ENCODE assay signal across 9 mouse cellular contexts in the genomic region with DNA sequence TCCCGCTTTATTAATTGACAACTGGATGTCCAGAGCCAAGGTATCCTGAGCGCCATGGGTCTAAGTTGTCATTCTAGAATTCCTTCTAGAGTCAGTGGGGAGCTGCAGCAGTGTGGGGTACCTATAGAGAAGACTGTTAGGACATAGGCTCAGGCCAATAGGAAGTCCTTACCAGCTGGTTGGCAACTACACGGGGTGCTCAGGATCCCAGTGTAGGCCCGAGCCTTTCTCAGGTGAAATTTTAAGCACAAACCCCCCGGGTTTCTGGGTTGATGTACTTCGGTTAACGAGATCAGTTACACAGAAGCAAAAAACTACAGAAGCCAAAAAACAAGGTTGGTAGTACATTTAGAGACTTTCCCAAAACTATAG. TPM values are rescaled to one million over a fixed set of nuclear protein-coding genes. Genes with fewer than 3 reads are reported as not detected.
DNase-seq lines count a peak whose midpoint lies in the region; ATAC-seq and TF ChIP-seq lines count a peak whose summit lies in the region.
"Had no signal": no experiment of that assay in that cellular context is flagged by ENCODE, and none has a peak within 500 bp of the region (broad histone marks: within the 10 kb centered on the region; RNA-seq: fewer than 3 reads in every experiment).

No protein-coding gene starts in this region.

- TF ChIP-seq CTCF in gastrocnemius, adult 2 months (IDR thresholded peaks at IDR 0.05) = no peak
- no peak for TF ChIP-seq CTCF in kidney, postnatal 0 days (IDR thresholded peaks at IDR 0.05; ENCODE audit: low read depth)
- TF ChIP-seq CTCF in CH12.LX (conservative IDR thresholded peaks at IDR 0.05 in 1 of 2, IDR thresholded peaks at IDR 0.05 in 1 of 2; ENCODE audit: low read depth in 2 of 2, low read length in 2 of 2) = no peak
- no peak for TF ChIP-seq CTCF in forebrain, postnatal 0 days (IDR thresholded peaks at IDR 0.05; ENCODE audit: low read depth)

- no peak overlapping the region; the same call in 1 of the 2 replicates for H3K4me2 ChIP-seq in kidney, postnatal 0 days (ENCODE audit: low read length)
- no peak overlapping the region for H3K4me2 ChIP-seq in CH12.LX (ENCODE audit: insufficient read depth, low read depth, poor library complexity, severe bottlenecking)
- no peak overlapping the region for H3K4me2 ChIP-seq in forebrain, postnatal 0 days (ENCODE audit: low read depth)

- no peak; the same call in 1 of the 2 replicates for TF ChIP-seq POLR2A in CH12.LX (IDR thresholded peaks at IDR 0.05; ENCODE audit: low read depth, low read length)

- dilution Hi-C loops in CH12.LX (cut with MboI; ENCODE audit: extremely low pct_ligation_motif_present, extremely low pct_unique_long_range_greater_than_20kb, low sequenced_read_pairs) = no loop called here

- no peaks in the 10 kb centered on the region for H3K9me3 ChIP-seq in kidney, postnatal 0 days (replicated peaks; ENCODE audit: low read length)
- H3K9me3 ChIP-seq in CH12.LX (replicated peaks; ENCODE audit: low read length) = no peaks in the 10 kb centered on the region
- no peaks in the 10 kb centered on the region for H3K9me3 ChIP-seq in forebrain, postnatal 0 days (ENCODE audit: low read length)

- intact Hi-C loops in gastrocnemius, adult 2 months (cut with DNase I) = no loop called here

- WGBS in kidney, postnatal 0 days = 65% methylated on average over 7 of the region's 7 CpGs
- 49% methylated on average over 7 of the region's 7 CpGs for WGBS in forebrain, postnatal 0 days

- H3K79me2 ChIP-seq in CH12.LX (replicated peaks; ENCODE audit: control insufficient read depth, extremely low read depth, insufficient read depth, poor library complexity, severe bottlenecking) = no peaks in the 10 kb centered on the region

- H3K4me1 ChIP-seq in kidney, postnatal 0 days (replicated peaks; ENCODE audit: insufficient read depth, low read length) = peaks cover 33% of the 10 kb centered on the region
- peaks cover 14 to 53% of the 10 kb centered on the region in 2 experiments for H3K4me1 ChIP-seq in CH12.LX (ENCODE audit: control insufficient read depth in 1 of 2, insufficient read depth in 2 of 2)
- peaks cover 11% of the 10 kb centered on the region for H3K4me1 ChIP-seq in forebrain, postnatal 0 days (ENCODE audit: insufficient read depth)

- H3K9ac ChIP-seq in kidney, postnatal 0 days (ENCODE audit: low read depth, low read length) = no peak overlapping the region
- H3K9ac ChIP-seq in CH12.LX (ENCODE audit: insufficient read depth, low read depth) = 0 out of 2 replicates have a peak overlapping the region, but pooled peaks have one; percentile 23
- H3K9ac ChIP-seq in forebrain, postnatal 0 days = no peak overlapping the region

- 0 out of 2 replicates have a peak, but pooled peaks cover 10% of the 10 kb centered on the region for H3K36me3 ChIP-seq in kidney, postnatal 0 days (ENCODE audit: insufficient read depth, low read length)
- H3K36me3 ChIP-seq in CH12.LX (replicated peaks in 1 of 2; ENCODE audit: control insufficient read depth in 1 of 2, insufficient read depth in 1 of 2, low read length in 1 of 2) = peaks cover 24 to 43% of the 10 kb centered on the region in 2 experiments
- no peaks in the 10 kb centered on the region for H3K36me3 ChIP-seq in forebrain, postnatal 0 days (ENCODE audit: insufficient read depth)

- H3K27me3 ChIP-seq in kidney, postnatal 0 days (ENCODE audit: insufficient read depth, low read length) = no peaks in the 10 kb centered on the region
- no peaks in the 10 kb centered on the region for H3K27me3 ChIP-seq in CH12.LX (replicated peaks)
- H3K27me3 ChIP-seq in forebrain, postnatal 0 days (ENCODE audit: insufficient read depth, low read length) = no peaks in the 10 kb centered on the region

- H3K27ac ChIP-seq in gastrocnemius, adult 2 months = peak overlapping the region; percentile 98
- peak overlapping the region; percentile 58 for H3K27ac ChIP-seq in kidney, postnatal 0 days
- peak overlapping the region; percentile 4; the same call in 1 of the 2 replicates for H3K27ac ChIP-seq in CH12.LX (ENCODE audit: insufficient read depth, low read depth)
- H3K27ac ChIP-seq in forebrain, postnatal 0 days (ENCODE audit: low read depth, low read length) = 0 out of 2 replicates have a peak overlapping the region, but pooled peaks have one; percentile 15

- TF ChIP-seq EP300 in CH12.LX (IDR thresholded peaks at IDR 0.05; ENCODE audit: low read length) = no peak

- H3K4me3 ChIP-seq in gastrocnemius, adult 2 months = peak overlapping the region; percentile 37
- no peak overlapping the region for H3K4me3 ChIP-seq in kidney, postnatal 0 days (replicated peaks; ENCODE audit: low read depth, low read length)
- no peak overlapping the region for H3K4me3 ChIP-seq in CH12.LX (replicated peaks in 1 of 3; ENCODE audit: low read depth in 2 of 3, low read length in 2 of 3, poor library complexity in 1 of 3)
- H3K4me3 ChIP-seq in forebrain, postnatal 0 days (ENCODE audit: low read depth, low read length) = no peak overlapping the region

- DNase-seq in gastrocnemius, adult 2 months = peak; percentile 31
- no peak for DNase-seq in gastrocnemius, postnatal 4 days (ENCODE audit: low spot score in 2 of 2)
- no peak for DNase-seq in kidney, postnatal 0 days (ENCODE audit: low spot score)
- DNase-seq in kidney, postnatal 4 days = no peak
- no peak for DNase-seq in CH12.LX (ENCODE audit: extremely low read depth)
- no peak for DNase-seq in forebrain, postnatal 0 days
- no peak for DNase-seq in right cerebral cortex, adult 2 months (ENCODE audit: low spot score in 2 of 2)
- no peak for DNase-seq in cerebellum, postnatal 36 days
- DNase-seq: B cell, adult 2 months had no signal

- ATAC-seq in kidney, postnatal 0 days (replicated peaks; ENCODE audit: low FRiP score, low read depth) = no peak
- ATAC-seq in forebrain, postnatal 0 days = no peak

- in situ Hi-C loops in CH12.LX (cut with MboI; ENCODE audit: low pct_ligation_motif_present, low pct_unique_long_range_greater_than_20kb, low sequenced_read_pairs) = no loop called here

- TF ChIP-seq RAD21 in CH12.LX (IDR thresholded peaks at IDR 0.05; ENCODE audit: low read depth, low read length) = no peak

TF ChIP-seq in CH12.LX, 34 proteins besides CTCF, POLR2A, EP300 and RAD21:
- no peak for TF ChIP-seq SIN3A (IDR thresholded peaks at IDR 0.05; ENCODE audit: low read length)
- no peak for TF ChIP-seq USF1 (IDR thresholded peaks at IDR 0.05; ENCODE audit: low read depth, low read length)
- no peak for TF ChIP-seq ZMIZ1 (IDR thresholded peaks at IDR 0.05; ENCODE audit: low read depth, low read length)
- no peak for TF ChIP-seq ELF1 (IDR thresholded peaks at IDR 0.05; ENCODE audit: low read depth, low read length)
- no peak for TF ChIP-seq USF2 (conservative IDR thresholded peaks at IDR 0.05; ENCODE audit: low read depth, low read length)
- TF ChIP-seq IRF4 (IDR thresholded peaks at IDR 0.05; ENCODE audit: low read depth, low read length) = no peak
- TF ChIP-seq GABPA (IDR thresholded peaks at IDR 0.05; ENCODE audit: insufficient replicate concordance, low read depth, low read length) = no peak
- no peak for TF ChIP-seq TCF12 (IDR thresholded peaks at IDR 0.05; ENCODE audit: low read depth, low read length)
- no peak for TF ChIP-seq SMC3 (IDR thresholded peaks at IDR 0.05; ENCODE audit: low read depth, low read length)
- TF ChIP-seq KAT2A (IDR thresholded peaks at IDR 0.05; ENCODE audit: insufficient replicate concordance, low read length) = no peak
- no peak for TF ChIP-seq RCOR1 (conservative IDR thresholded peaks at IDR 0.05; ENCODE audit: low read depth, low read length)
- TF ChIP-seq CHD1 (IDR thresholded peaks at IDR 0.05; ENCODE audit: low read depth, low read length) = no peak
- no peak for TF ChIP-seq HCFC1 (IDR thresholded peaks at IDR 0.05; ENCODE audit: low read depth, low read length)
- TF ChIP-seq E2F4 (IDR thresholded peaks at IDR 0.05; ENCODE audit: insufficient replicate concordance, low read depth, low read length) = no peak
TF ChIP-seq in CH12.LX: peak in this region for 0.

RNA-seq across cellular contexts. Expression of a gene that starts 51.6 kb away (rescaled TPM):
- 10 to 100 TPM; 71.2 to 78.6 TPM for total RNA-seq in gastrocnemius, adult 2 months (2021)
- total RNA-seq in gastrocnemius, postnatal 4 days (2021) = 10 to 100 TPM; 71.7 to 75.6 TPM
- 63.5 and 65.1 TPM in 2 replicates for polyA plus RNA-seq in kidney, postnatal 0 days (2015; fragmentation: Nextera tagmentation; extraction: Ambion mirVana)
- 49.8 and 55.0 TPM in 2 replicates for total RNA-seq in CH12.LX (2012; rRNA removed)
- 35.1 and 37.6 TPM in 2 replicates for total RNA-seq in CH12.LX (2014; rRNA removed)
- 49.1 and 56.1 TPM in 2 replicates for polyA plus RNA-seq in CH12.LX (2012; ENCODE audit: insufficient read length, low read depth)
- 79.8 and 98.1 TPM in 2 replicates for total RNA-seq in forebrain, postnatal 0 days (2014; rRNA removed)
- polyA plus RNA-seq in forebrain, postnatal 0 days (2015; fragmentation: Nextera tagmentation; extraction: Ambion mirVana) = 62.7 and 68.8 TPM in 2 replicates

RNA-seq across cellular contexts. Expression of a gene that starts 52.3 kb away (rescaled TPM):
- total RNA-seq in gastrocnemius, adult 2 months (2021) = 1 to 10 TPM; 3.4 to 4.0 TPM
- total RNA-seq in gastrocnemius, postnatal 4 days (2021) = 10 to 100 TPM; 16.2 to 16.7 TPM
- 31.6 and 35.9 TPM in 2 replicates for polyA plus RNA-seq in kidney, postnatal 0 days (2015; fragmentation: Nextera tagmentation; extraction: Ambion mirVana)
- 29.0 and 30.7 TPM in 2 replicates for total RNA-seq in CH12.LX (2012; rRNA removed)
- 13.5 and 15.5 TPM in 2 replicates for total RNA-seq in CH12.LX (2014; rRNA removed)
- polyA plus RNA-seq in CH12.LX (2012; ENCODE audit: insufficient read length, low read depth) = 25.2 and 25.4 TPM in 2 replicates
- 8.5 and 13.3 TPM in 2 replicates for total RNA-seq in forebrain, postnatal 0 days (2014; rRNA removed)
- 9.0 and 10.3 TPM in 2 replicates for polyA plus RNA-seq in forebrain, postnatal 0 days (2015; fragmentation: Nextera tagmentation; extraction: Ambion mirVana)

RNA-seq across cellular contexts. Expression of a gene that starts 54.8 kb away (rescaled TPM):
- total RNA-seq in gastrocnemius, adult 2 months (2021) = under 1 TPM; 0.79 to 0.84 TPM
- 1 to 10 TPM; 3.7 to 3.8 TPM for total RNA-seq in gastrocnemius, postnatal 4 days (2021)
- 19.9 and 24.5 TPM in 2 replicates for polyA plus RNA-seq in kidney, postnatal 0 days (2015; fragmentation: Nextera tagmentation; extraction: Ambion mirVana)
- total RNA-seq in CH12.LX (2012; rRNA removed) (20.6 and 23.1 TPM in 2 replicates), CH12.LX (2014; rRNA removed) (27.6 and 33.0 TPM in 2 replicates)
- polyA plus RNA-seq in CH12.LX (2012; ENCODE audit: insufficient read length, low read depth) = 20.8 and 22.7 TPM in 2 replicates
- 2.2 and 2.6 TPM in 2 replicates for total RNA-seq in forebrain, postnatal 0 days (2014; rRNA removed)
- 2.0 and 2.9 TPM in 2 replicates for polyA plus RNA-seq in forebrain, postnatal 0 days (2015; fragmentation: Nextera tagmentation; extraction: Ambion mirVana)

Comparison
In these comparisons a context has a peak if more than half of its experiments do, and no peak if none do; other contexts are left out.
1. H3K27ac ChIP-seq: peak in every context shown above with its lines; median percentile 98 in gastrocnemius, adult 2 months; 58 in kidney, postnatal 0 days; 15 in forebrain, postnatal 0 days; 4 in CH12.LX.